Mouse (Mus musculus): ENCODE results near the gene Slc30a6. TPM values are rescaled to one million over a fixed set of nuclear protein-coding genes. Genes with fewer than 3 reads are reported as not detected.
"Not testable (repeated sequence)": the region's sequence is repeated elsewhere in the genome, so short reads cannot be mapped to it uniquely, and the experiment has no call there.

Gene Slc30a6
- total RNA-seq, 1 experiment from 2014 or later, result 29.0 TPM

- DNase-seq, result no peak
Observed at GRCm38 (mm10) chr17:74449776-74450175, 54.4 kb downstream of the Slc30a6 start.

- DNase-seq, result no peak
Observed at GRCm38 (mm10) chr17:74453928-74454327, 58.5 kb downstream of the Slc30a6 start.

GRCm38 (mm10) chr17:74454660-74455059, 59.3 kb downstream of the Slc30a6 start:
- DNase-seq, result no peak

GRCm38 (mm10) chr17:74455426-74455825, 60.0 kb downstream of the Slc30a6 start:
- DNase-seq, result no peak

GRCm38 (mm10) chr17:74456825-74457224, 61.4 kb downstream of the Slc30a6 start:
- DNase-seq, result no peak

GRCm38 (mm10) chr17:74457972-74458677, 62.7 kb downstream of the Slc30a6 start:
- no peak for DNase-seq

- DNase-seq, result no peak
Observed at GRCm38 (mm10) chr17:74458711-74459408, 63.5 kb downstream of the Slc30a6 start, which contains the start of gene Nlrc4. Gene Nlrc4 (minus strand): TSS chr17:74459142.

- no peak for DNase-seq
Observed at GRCm38 (mm10) chr17:74463510-74463909, 68.1 kb downstream of the Slc30a6 start.

GRCm38 (mm10) chr17:74467981-74468380, 72.6 kb downstream of the Slc30a6 start:
- DNase-seq, result not testable (repeated sequence)

- not testable (repeated sequence) for DNase-seq
Observed at GRCm38 (mm10) chr17:74470133-74470532, 74.7 kb downstream of the Slc30a6 start.

Other genes starting within 250 kb of the Slc30a6 start
- gene Memo1, start 100.1 kb upstream of the Slc30a6 start, total RNA-seq (2021), result 111 and 128 TPM in 2 replicates
- 95.9 and 99.6 TPM in 2 replicates for gene Dpy30, start 71.7 kb upstream of the Slc30a6 start, total RNA-seq (2021)
- gene Spast, start 56.6 kb upstream of the Slc30a6 start, total RNA-seq (2021), result 29.4 and 33.1 TPM in 2 replicates
- gene Nlrc4, start 63.5 kb downstream of the Slc30a6 start, total RNA-seq (2021), result 0.21 and 0.67 TPM in 2 replicates
- gene Yipf4, start 93.9 kb downstream of the Slc30a6 start, total RNA-seq (2021), result 95.6 and 128 TPM in 2 replicates
- 124 and 147 TPM in 2 replicates for gene Birc6, start 132.7 kb downstream of the Slc30a6 start, total RNA-seq (2021)